Mouse (Mus musculus) left cerebral cortex, adult 8-10 months (tissue): ENCODE results near the gene Eif2ak1. TPM values are rescaled to one million over a fixed set of nuclear protein-coding genes. Genes with fewer than 3 reads are reported as not detected.
"Not testable (repeated sequence)": the region's sequence is repeated elsewhere in the genome, so short reads cannot be mapped to it uniquely, and the experiment has no call there.

Experiments
- DNase-seq, 2 experiments: peaks; one replicate each; pipeline ENCODE4 v3.0.0; 2022; ENCODE audit warnings: low spot score in 2 of 2
- total RNA-seq, 4 experiments: library from RNA; stranded (reverse); gene quantifications; 2 replicates each; pipeline ENCODE4 v1.2.4; 2022

Eif2ak1 gene
- total RNA-seq, result 10 to 100 TPM; 42.9 to 43.6 (median 43.3) TPM

DNA sequence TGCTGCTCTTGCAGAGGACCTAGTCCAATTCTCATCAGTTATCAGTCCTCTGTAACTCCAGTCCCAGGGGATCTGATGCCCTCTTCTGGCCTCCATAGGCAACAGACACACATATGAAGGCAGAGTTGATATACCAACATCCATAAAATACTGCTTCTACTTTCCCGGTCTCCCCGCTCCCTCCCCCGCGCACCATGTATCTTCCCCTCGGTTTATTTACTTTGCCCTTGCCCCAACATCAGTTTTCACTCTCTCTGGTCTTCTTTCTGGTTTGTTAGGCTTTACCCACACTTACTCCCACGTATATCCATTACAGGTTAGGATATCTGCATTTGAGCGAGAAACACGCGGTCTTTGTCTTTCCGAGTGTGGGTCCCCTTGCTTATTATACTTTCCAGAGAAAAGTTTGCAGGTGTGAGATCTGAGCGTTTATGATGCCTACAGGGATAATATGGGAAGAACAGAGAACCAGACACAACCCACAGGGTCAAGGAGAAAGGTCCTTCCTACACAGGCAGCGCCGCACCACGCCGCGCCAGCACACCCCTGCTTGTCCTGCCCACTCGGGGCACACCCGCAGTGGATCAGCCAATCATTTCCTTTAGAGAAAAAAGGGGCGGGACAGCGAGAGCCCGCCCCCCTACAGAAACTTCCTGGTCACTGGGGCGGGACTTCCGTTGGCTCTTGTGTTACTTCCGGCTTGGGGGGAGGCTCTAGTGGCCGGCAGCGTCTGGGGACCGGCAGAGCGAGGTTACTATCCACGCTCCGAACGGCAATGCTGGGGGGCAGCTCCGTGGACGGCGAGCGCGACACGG lies at the start of gene Eif2ak1:
Gene Eif2ak1, plus strand, starts transcription at position 673 of the 815 bp plus-strand sequence.
- DNase-seq, result peak; percentile 71 to 93

- no peak for DNase-seq
Observed at GRCm38 (mm10) chr5:143781951-143782350, 35.6 kb upstream of the Eif2ak1 start.

GRCm38 (mm10) chr5:143785391-143785790 lies 32.2 kb upstream of the Eif2ak1 start:
- no peak for DNase-seq

GRCm38 (mm10) chr5:143801216-143801615 lies 16.4 kb upstream of the Eif2ak1 start:
- not testable (repeated sequence) for DNase-seq

GRCm38 (mm10) chr5:143804056-143804765 lies 13.4 kb upstream of the Eif2ak1 start:
- DNase-seq, result no peak

- no peak for DNase-seq
Observed at GRCm38 (mm10) chr5:143807268-143807667, 10.3 kb upstream of the Eif2ak1 start.

- DNase-seq, result no peak
Observed at GRCm38 (mm10) chr5:143809421-143810090, 8.0 kb upstream of the Eif2ak1 start.

- DNase-seq, result no peak
Observed at GRCm38 (mm10) chr5:143811653-143812052, 5.9 kb upstream of the Eif2ak1 start.

- DNase-seq, result no peak
Observed at GRCm38 (mm10) chr5:143814626-143815025, 3.0 kb upstream of the Eif2ak1 start.

- no peak for DNase-seq
Observed at GRCm38 (mm10) chr5:143817931-143818311, 333 bp downstream of the Eif2ak1 start.

DNA sequence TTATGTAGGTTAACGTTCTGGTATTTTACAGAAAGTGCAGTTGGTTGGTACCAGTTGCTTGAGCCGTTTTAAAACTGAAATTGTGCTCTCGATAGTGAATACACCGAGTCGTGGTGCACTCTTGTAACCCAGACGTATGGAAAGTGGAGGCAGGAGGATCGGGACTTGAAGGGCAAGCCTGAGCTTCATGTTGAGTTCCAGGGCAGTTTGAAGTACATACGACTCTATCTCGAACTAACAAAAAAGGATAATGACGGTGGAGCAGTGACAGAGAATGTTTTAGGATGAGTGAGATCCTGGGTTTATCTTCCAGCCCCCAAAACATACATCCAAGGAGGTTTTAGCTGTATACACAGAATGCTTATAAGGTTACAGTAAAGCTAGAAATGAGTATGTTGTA lies 873 bp downstream of the Eif2ak1 start:
- no peak for DNase-seq

DNA sequence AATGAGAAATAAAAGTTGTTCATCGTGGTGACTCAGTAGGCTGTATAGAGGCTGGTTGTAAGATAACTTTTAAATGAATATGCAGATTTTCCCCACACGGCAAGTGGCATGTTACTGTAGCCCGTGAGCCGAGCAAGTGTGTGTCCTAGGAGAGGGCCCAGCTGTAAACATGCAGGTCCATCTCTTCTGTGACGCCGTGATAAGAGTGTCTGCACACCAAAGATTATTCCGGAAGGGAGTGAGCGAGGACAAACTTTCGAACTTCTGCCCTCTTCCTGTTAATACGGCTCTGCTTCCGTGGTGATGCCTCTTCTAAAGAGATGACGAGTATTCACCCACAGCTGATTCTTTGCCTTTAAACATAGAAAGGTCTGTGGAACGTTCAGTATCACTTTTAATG lies 1.4 kb downstream of the Eif2ak1 start:
- no peak for DNase-seq

- DNase-seq, result no peak
Observed at GRCm38 (mm10) chr5:143819906-143820660, 2.5 kb downstream of the Eif2ak1 start.

DNA sequence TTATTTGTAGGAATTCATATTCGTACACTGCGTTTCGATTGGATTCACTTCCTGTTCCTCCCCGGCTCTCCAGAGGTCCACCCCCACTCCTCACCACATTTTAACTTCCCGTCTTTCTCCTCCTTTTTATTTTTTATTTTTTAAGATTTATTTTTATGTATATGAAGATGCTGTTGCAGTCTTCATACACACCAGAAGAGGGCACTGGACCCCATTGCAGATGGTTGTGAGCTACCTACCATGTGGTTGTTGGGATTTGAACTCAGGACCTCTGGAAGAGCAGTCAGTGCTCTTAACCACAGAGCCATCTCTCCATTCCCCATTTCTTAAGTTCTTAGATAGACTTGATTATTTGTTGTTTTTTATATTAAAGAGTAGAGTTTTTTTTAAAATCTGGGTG lies 3.2 kb downstream of the Eif2ak1 start:
- no peak for DNase-seq

DNA sequence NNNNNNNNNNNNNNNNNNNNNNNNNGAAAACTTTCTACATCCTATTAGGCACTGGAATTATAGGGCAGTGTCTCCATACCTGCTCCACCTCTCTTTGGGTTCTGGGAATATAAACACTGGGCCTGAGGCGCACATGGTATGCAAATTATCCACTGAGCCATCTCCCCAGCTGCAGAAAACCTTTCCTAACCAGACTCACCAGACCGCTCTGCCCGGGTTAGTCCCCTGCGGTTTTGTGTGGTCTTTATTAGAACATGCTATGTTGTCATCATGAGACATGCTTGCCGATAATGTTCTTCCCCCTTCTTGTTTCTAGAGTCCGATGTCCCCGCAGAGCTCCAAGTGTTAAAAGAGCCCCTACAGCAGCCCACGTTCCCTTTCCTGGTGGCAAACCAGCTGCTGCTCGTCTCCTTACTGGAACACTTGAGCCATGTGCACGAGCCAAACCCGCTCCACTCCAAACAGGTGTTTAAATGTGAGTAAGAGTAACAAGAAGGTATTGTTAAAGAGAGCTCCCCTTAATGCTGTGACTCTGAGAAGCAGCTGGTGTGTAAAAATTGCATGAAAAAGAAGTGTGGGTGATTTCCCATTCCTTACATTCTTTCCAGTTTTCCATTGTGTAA lies 54.1 kb downstream of the Eif2ak1 start:
- DNase-seq, result no peak

DNA sequence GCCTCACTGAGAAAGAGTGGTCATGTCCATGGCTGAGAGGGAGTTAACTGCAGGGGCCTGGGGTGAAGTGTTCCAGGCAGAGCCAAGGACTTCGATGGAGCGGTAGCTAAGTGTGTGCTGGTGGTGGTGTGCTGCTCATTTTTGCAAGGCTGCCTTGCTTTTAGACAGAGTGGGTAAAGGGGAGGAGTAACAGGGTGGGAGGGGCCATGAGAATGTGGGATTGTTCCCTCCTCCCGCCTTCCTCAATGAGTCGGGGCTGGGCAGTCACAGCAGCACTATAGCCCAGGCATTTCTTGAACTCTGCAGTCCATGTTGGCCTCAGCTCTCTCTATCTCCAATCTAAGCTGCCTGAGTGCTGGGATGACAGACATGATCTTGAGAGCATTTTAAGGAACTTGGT lies 57.0 kb downstream of the Eif2ak1 start:
- DNase-seq, result no peak

DNA sequence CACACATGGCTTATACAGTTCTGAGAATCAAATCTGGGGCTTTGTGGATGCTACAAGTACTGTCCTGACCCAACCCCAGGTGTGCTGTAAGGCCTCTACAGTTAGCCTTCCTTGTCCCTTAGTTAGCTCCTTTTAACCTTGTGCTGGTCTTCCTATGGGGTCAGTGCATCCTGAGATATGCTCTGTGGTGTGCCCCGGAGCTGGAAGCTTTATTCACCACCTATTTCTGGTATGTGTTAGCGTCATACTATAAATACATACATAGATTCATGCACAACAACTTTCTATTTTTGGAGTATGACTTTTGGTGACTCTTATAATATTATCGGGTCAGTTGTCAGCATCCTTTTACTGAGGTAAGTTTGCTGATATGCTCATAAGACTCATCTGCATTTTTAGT lies 67.7 kb downstream of the Eif2ak1 start:
- DNase-seq, result no peak

- no peak for DNase-seq
Observed at GRCm38 (mm10) chr5:143890741-143891140, 73.2 kb downstream of the Eif2ak1 start.

DNA sequence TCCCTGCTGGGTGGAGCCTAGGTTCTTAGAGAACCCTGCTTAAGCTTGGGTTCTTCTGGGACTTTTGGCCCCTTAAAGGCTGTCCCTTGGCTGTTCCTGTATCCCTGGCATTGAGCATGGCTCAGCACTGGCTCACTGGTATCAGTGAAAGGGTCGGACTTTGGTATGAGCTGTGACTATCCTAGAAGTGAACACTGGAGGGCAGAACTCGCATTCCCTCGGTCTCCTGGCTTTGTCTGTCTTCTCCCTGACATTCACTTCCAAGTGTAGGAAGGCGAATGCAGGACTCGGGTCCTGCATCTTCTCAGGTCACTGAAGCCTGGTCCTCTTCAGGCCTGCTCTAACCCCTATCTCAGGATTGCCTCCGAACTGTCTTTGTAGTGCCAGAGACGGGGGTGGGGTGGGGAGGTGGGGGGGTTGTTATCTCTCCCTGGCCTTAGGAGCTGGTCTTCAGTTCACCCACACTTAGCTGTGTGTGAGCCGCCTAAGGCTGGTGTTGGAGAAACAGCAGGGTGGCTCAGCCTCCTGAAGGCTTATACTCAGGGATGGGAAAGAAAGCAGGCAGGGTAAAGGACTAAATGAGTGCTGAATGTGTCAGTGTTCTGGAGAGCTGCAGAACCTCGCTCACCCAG lies 74.8 kb downstream of the Eif2ak1 start:
- DNase-seq, result no peak

GRCm38 (mm10) chr5:143893396-143893795 lies 75.8 kb downstream of the Eif2ak1 start:
- DNase-seq, result no peak
